Mouse (Mus musculus) heart, embryonic 16.5 days (tissue): ENCODE data around the gene Gm5416. TPM values are rescaled to one million over a fixed set of nuclear protein-coding genes. Genes with fewer than 3 reads are reported as not detected.
"Not testable (repeated sequence)": the region's sequence is repeated elsewhere in the genome, so short reads cannot be mapped to it uniquely, and the experiment has no call there.

Source experiments
- ATAC-seq: fragments of 200-750 bp; cut with Nextera tagmentation; replicated peaks from 2 replicates; pipeline ENCODE4 v1.8.0; 2017; ENCODE audit warnings: moderate number of reproducible peaks; ENCODE audit not compliant: insufficient read depth, low FRiP score; ENCODE audit errors: extremely low read depth
- H3K27ac ChIP-seq: fragments of 300-500 bp; sonication (generic); 2 replicates; pipeline ENCODE4 v1.5.1; 2014; ENCODE audit warnings: mild to moderate bottlenecking, low read length, control low read depth, moderate library complexity
- H3K27me3 ChIP-seq: fragments of 300-500 bp; sonication (generic); 2 replicates; pipeline ENCODE4 v1.6.1; 2014; ENCODE audit warnings: low read length, mixed read lengths; ENCODE audit not compliant: control insufficient read depth, insufficient read depth
- H3K36me3 ChIP-seq: fragments of 300-500 bp; sonication (generic); 2 replicates; pipeline ENCODE4 v1.6.1; 2014; ENCODE audit not compliant: control insufficient read depth, insufficient read depth
- H3K4me1 ChIP-seq: fragments of 300-500 bp; sonication (generic); 2 replicates; pipeline ENCODE4 v1.6.1; 2014; ENCODE audit warnings: low read length, mixed read lengths; ENCODE audit not compliant: control insufficient read depth, insufficient read depth
- H3K4me2 ChIP-seq: fragments of 300-500 bp; sonication (generic); 2 replicates; pipeline ENCODE4 v1.6.1; 2014; ENCODE audit warnings: low read depth, mild to moderate bottlenecking, control low read depth, low read length
- H3K4me3 ChIP-seq: fragments of 300-500 bp; sonication (generic); 2 replicates; pipeline ENCODE4 v1.5.1; 2014; ENCODE audit warnings: mild to moderate bottlenecking, control low read depth, low read length
- H3K9ac ChIP-seq: fragments of 300-500 bp; sonication (generic); 2 replicates; pipeline ENCODE4 v1.6.1; 2014; ENCODE audit warnings: low read length, control low read depth
- H3K9me3 ChIP-seq: fragments of 300-500 bp; sonication (generic); replicated peaks from 2 replicates; pipeline ENCODE4 v1.6.1; 2016; ENCODE audit warnings: low read length; ENCODE audit not compliant: control insufficient read depth
- WGBS: fragments of 180-500 bp; shearing (Covaris S2); extraction: QIAGEN DNeasy Blood & Tissue Kit; methylation state at CpG from one replicate; pipeline ENCODE4 v1.1.7; 2014; 5-methylcytosine and 5-hydroxymethylcytosine counted together
- polyA plus RNA-seq: library from polyadenylated mRNA; unstranded; fragments of >200 nt; fragmentation: Nextera tagmentation; extraction: Ambion mirVana; gene quantifications from 2 replicates; pipeline ENCODE4 v1.2.1, GENCODE M21; 2015

Gene Gm5416
- not detected in 2 replicates for polyA plus RNA-seq

- 72% methylated on average over 2 of the region's 2 CpGs for WGBS
- Histone ChIP-seq H3K9me3 (no peaks in the 10 kb centered on the region), H3K27me3 (no peaks in the 10 kb centered on the region), H3K27ac (no peak within 1 kb of the TSS), H3K4me2 (no peak within 1 kb of the TSS), H3K4me1 (no peaks in the 10 kb centered on the region), H3K36me3 (no peaks in the 10 kb centered on the region), H3K9ac (no peak within 1 kb of the TSS), H3K4me3 (no peak within 1 kb of the TSS)
- ATAC-seq = no peak
These were observed at the start of gene Gm5416 for GRCm38 (mm10) chr16:36209967-36210453. Gene Gm5416 (plus strand): TSS chr16:36210403.

- not testable (repeated sequence) for H3K27me3 ChIP-seq, ATAC-seq, H3K4me3 ChIP-seq, H3K4me2 ChIP-seq, H3K4me1 ChIP-seq, H3K36me3 ChIP-seq, H3K27ac ChIP-seq, H3K9ac ChIP-seq, H3K9me3 ChIP-seq
- WGBS = 85% methylated on average over 9 of the region's 10 CpGs
These were observed 42.4 kb upstream of the Gm5416 start for GRCm38 (mm10) chr16:36167841-36168240.

DNA sequence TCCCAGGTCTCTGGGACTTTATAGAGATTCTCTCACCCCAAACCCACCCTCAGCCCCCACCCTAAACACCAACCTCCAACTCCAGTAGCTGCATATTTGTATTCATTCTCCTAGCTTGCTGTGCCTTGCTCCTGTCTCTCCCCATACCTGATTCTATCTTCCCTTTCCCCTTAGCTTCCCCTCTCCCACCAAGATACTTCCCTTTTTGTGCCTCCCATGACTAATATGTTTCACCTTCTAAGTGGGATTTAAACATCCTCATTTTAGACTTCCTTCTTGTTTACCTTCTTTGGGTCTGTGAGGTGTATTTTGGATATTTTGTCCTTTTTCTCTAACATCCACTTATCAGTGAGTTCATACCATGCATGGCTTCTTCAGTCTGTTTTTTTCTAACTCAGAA, 34.1 kb upstream of the Gm5416 start:
- no peaks in the 10 kb centered on the region for H3K36me3 ChIP-seq
- no peak overlapping the region for H3K9ac ChIP-seq
- H3K4me1 ChIP-seq = no peaks in the 10 kb centered on the region
- ATAC-seq = no peak
- no peaks in the 10 kb centered on the region for H3K27me3 ChIP-seq
- no peaks in the 10 kb centered on the region for H3K9me3 ChIP-seq
- no peak overlapping the region for H3K27ac ChIP-seq
- no peak overlapping the region for H3K4me3 ChIP-seq
- no peak overlapping the region for H3K4me2 ChIP-seq

DNA sequence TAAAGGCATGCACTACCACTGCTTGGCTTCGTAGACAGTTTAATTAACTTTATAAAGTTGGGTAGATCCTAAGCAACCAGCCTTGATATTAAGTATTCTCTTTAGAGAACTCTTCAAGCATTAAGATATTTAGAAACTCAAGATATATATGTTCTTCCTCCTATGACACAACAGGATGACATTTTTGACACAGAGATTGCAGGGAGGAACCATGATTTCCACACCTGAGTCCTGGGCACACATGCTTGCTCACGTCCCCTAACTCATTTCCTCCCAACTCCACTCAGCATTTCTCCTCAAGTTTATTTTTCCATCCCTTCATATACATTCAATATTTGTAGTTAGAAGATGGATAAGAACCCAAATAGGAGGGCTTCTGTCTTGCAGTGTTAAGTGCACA, 30.3 kb upstream of the Gm5416 start:
- Histone ChIP-seq H3K9me3 (no peaks in the 10 kb centered on the region), H3K27ac (no peak overlapping the region), H3K4me2 (no peak overlapping the region), H3K27me3 (no peaks in the 10 kb centered on the region), H3K36me3 (no peaks in the 10 kb centered on the region), H3K4me1 (no peaks in the 10 kb centered on the region), H3K9ac (no peak overlapping the region), H3K4me3 (no peak overlapping the region)
- WGBS = 74% methylated on average over 2 of the region's 2 CpGs
- no peak for ATAC-seq

DNA sequence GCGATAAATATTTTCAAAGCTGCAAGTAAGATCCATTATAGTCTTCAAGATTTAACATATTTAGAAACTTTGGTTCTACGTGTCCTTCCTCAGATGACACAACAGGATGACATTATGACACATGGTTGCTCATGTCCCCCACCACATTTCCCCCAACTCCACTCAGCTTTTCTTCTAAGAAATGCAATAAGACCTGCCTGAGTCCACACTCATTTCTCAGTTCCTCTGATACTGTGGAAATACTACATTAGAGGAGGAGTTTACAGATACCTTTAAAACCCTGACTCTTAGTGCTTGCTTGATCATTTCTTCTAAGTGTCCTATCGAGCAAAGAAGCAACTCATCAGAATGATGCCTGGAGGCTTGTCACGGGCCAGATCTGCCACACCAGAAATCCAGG, 26.3 kb upstream of the Gm5416 start, which contains the start of gene Gm5483:
Gene Gm5483 (plus strand): TSS at position 301 of the 400 bp plus-strand sequence.
- H3K27me3 ChIP-seq, H3K9me3 ChIP-seq, ATAC-seq, H3K9ac ChIP-seq, H3K4me2 ChIP-seq, H3K36me3 ChIP-seq, H3K4me1 ChIP-seq, H3K27ac ChIP-seq, H3K4me3 ChIP-seq: not testable (repeated sequence)
- 75% methylated on average over 4 of the region's 4 CpGs for WGBS

DNA sequence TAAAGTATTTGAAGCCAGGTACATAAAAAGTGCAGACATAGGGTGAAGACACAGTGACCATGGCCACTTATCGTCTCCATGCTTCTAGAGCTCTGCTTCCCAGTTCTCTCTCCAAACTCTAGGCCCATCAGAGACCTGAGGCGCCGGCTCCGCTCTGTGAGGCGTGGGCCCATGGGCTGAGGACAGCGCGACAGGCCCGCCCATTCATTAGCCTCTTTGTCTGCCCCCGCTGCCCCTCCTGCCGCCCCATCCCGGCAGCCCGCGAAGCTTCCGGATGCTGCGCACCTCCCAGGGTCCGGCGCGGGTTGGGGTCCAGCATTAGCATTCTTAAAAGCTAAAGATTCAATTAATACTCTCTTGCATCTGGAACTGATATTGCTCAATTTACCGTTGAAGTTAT, 11.0 kb upstream of the Gm5416 start:
- 58% methylated on average over 19 of the region's 19 CpGs for WGBS
- Histone ChIP-seq H3K4me3 (no peak overlapping the region), H3K36me3 (no peaks in the 10 kb centered on the region), H3K9me3 (no peaks in the 10 kb centered on the region), H3K27me3 (no peaks in the 10 kb centered on the region), H3K27ac (no peak overlapping the region), H3K9ac (no peak overlapping the region), H3K4me2 (no peak overlapping the region), H3K4me1 (no peaks in the 10 kb centered on the region)
- no peak for ATAC-seq

DNA sequence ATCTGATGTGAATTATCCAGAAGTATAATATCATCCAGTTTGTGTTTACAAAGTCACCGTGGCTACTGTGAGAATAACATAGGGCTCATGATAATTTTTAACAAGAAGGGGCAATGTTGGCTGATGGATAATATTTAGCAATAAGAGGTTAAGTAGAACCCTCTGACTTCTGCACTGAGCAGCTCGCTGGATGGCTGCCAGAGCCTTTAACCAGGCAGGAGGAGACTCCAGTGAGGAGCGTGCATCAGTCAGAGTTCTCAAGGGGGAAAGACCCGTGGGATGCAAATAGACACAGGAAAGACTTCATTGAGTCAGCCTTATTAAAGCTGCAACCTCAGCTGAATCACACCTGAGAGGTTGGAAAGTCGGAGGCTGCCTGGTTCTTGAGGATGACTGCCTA, 6.4 kb upstream of the Gm5416 start:
- no peak for ATAC-seq
- no peak overlapping the region for H3K4me3 ChIP-seq
- H3K4me2 ChIP-seq = no peak overlapping the region
- H3K9me3 ChIP-seq = no peaks in the 10 kb centered on the region
- H3K27me3 ChIP-seq = no peaks in the 10 kb centered on the region
- H3K27ac ChIP-seq = no peak overlapping the region
- H3K36me3 ChIP-seq = no peaks in the 10 kb centered on the region
- H3K9ac ChIP-seq = no peak overlapping the region
- H3K4me1 ChIP-seq = no peaks in the 10 kb centered on the region
- WGBS = 56% methylated on average over 5 of the region's 5 CpGs

DNA sequence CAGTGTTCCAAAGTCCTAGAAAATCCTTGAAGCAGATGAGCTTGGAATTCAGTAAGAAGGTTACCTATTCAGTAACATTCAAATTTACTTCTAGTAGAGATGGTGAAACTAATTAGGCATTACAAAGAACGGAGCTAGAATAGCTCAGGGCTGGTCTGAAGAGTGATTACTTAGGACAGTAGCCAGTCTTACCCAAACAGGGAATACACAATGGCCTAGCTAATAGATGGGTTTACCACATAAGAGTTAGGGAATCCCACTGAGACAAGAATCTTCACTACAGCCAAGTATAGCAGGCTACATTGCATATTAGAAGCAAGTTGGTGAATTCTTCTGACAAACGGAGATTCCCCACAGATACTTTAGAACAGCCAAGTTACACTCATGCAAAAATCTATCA, 4.5 kb upstream of the Gm5416 start:
- not testable (repeated sequence) for H3K36me3 ChIP-seq, H3K4me1 ChIP-seq, H3K9me3 ChIP-seq, H3K4me2 ChIP-seq, H3K27me3 ChIP-seq, H3K9ac ChIP-seq, H3K27ac ChIP-seq, H3K4me3 ChIP-seq, ATAC-seq
- WGBS = 48% methylated on average over 2 of the region's 2 CpGs

DNA sequence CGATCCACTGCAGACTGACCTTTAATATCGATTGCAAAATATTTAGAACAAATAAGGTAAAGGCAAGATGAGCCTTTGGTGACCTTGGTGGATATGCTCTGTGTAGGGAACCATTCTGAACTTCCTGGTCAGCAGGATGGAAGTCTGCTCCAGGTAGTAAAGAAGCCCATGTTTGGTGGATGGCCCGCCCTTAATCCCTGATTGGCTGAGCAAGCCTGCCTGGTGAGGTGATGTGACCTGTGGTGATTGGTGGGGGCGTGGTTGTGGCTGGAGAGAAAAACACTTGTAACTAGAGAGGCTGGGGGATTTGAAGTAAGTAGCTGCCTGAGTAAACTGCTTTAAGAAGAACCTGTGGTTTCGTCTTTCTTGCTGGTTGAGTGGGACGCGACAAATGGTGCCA, 11.0 kb downstream of the Gm5416 start, which contains the start of gene 2010005H15Rik:
Gene 2010005H15Rik (plus strand): TSS at position 301 of the 400 bp plus-strand sequence.
- ATAC-seq, H3K9me3 ChIP-seq, H3K9ac ChIP-seq, H3K4me2 ChIP-seq, H3K36me3 ChIP-seq, H3K4me1 ChIP-seq, H3K27me3 ChIP-seq, H3K4me3 ChIP-seq, H3K27ac ChIP-seq: not testable (repeated sequence)
- WGBS = 89% methylated on average over 6 of the region's 7 CpGs

- H3K9ac ChIP-seq, ATAC-seq, H3K4me1 ChIP-seq, H3K4me2 ChIP-seq, H3K27me3 ChIP-seq, H3K9me3 ChIP-seq, H3K36me3 ChIP-seq, H3K27ac ChIP-seq, H3K4me3 ChIP-seq: not testable (repeated sequence)
These were observed 50.4 kb downstream of the Gm5416 start for GRCm38 (mm10) chr16:36260585-36260984.
